Mouse (Mus musculus) erythroblast, embryonic 14.5 days (primary cell): ENCODE measurements at regions not wholly inside any gene's neighbourhood (a gene's known extent, or its start where the extent isn't known, plus 50 kb on each side); places are given as distances from the start of the nearest gene placed in this dataset.

ENCODE experiments used
- H3K27me3 ChIP-seq: 2 replicates; pipeline ENCODE4 v1.6.1; 2012; ENCODE audit warnings: inconsistent platforms; ENCODE audit not compliant: control insufficient read depth
- H3K36me3 ChIP-seq: 2 replicates; pipeline ENCODE4 v1.6.1; 2012; ENCODE audit warnings: mild to moderate bottlenecking, inconsistent platforms; ENCODE audit not compliant: control insufficient read depth
- H3K4me1 ChIP-seq: 2 replicates; pipeline ENCODE4 v1.6.1; 2012; ENCODE audit warnings: inconsistent platforms; ENCODE audit not compliant: control insufficient read depth
- H3K4me3 ChIP-seq: replicated peaks from 2 replicates; pipeline ENCODE3; 2012; ENCODE audit warnings: moderate library complexity, mild to moderate bottlenecking, inconsistent platforms
- H3K9me3 ChIP-seq: 2 replicates; pipeline ENCODE4 v1.6.1; 2012; ENCODE audit warnings: low read length, inconsistent platforms, mixed read lengths; ENCODE audit not compliant: control insufficient read depth
- GATA1 ChIP-seq: IDR thresholded peaks from 2 replicates; pipeline ENCODE4 v1.6.1; 2012; ENCODE audit warnings: low read length, inconsistent platforms, mixed read lengths
- TAL1 ChIP-seq: IDR thresholded peaks from 3 replicates; pipeline ENCODE4 v1.6.1; 2012; ENCODE audit warnings: low read length, inconsistent platforms, mixed read lengths

DNA sequence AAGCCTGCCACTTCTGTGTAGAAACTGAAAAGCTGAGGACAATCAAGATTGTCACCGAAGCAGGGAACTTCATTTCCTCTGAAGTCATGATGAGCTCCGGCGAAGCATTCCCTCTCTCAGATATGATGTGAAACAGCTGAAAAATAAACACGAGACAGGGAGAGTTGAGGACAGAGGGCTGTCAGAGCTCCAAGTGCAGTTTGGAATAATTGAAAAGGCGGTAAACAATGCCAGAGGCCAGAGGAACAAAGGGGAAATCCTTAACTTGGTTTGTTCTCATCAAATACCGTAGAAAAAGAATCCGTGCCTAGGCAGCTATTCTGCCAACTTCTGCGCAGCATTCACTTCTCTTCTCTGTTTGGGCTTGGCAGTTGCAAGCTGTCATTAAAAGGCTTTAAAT is 102.4 kb upstream of the Rmdn2 start:
- TF ChIP-seq GATA1 = no peak
- TF ChIP-seq TAL1 = no peak
- H3K36me3 ChIP-seq = no peaks in the 10 kb centered on the region
- no peaks in the 10 kb centered on the region for H3K27me3 ChIP-seq
- H3K4me3 ChIP-seq = no peak overlapping the region
- no peaks in the 10 kb centered on the region for H3K4me1 ChIP-seq
- no peaks in the 10 kb centered on the region for H3K9me3 ChIP-seq

DNA sequence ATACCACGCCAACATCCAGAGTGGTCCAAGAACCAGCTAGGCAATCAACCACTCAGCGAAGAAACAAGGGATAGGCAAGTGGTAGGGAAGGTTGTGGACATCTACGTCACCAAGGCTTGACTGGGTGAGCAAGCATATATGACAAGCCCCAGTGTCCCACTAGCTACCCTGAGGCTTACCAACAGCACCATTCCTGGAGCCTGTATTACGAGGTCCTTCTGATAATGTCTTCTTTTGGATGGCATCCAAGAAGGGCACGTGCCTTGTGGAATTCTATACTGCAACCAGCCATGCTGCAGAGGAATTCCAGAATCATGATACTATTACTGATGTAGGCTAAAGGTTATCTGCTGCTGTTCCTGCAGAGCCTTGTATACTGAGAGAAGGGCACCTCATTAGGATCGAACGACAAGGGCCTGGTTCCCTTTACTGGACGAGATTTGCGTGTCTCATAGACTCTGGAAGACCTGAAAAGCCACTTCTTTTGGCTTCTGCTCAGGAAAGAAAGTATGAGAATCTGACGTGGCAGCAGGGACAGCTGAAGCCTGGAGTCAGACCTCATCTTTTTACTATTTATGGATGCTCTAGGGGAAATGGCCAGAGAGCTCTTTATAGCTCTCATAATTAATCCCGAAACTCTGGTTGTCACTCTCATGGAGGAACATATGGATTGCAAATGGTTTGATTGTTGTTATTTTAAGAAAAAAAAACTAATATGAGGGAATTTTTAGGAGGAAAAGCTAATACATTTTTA is 101.5 kb upstream of the Rmdn2 start:
- Histone ChIP-seq H3K4me3 (no peak overlapping the region), H3K9me3 (no peaks in the 10 kb centered on the region), H3K27me3 (no peaks in the 10 kb centered on the region), H3K36me3 (no peaks in the 10 kb centered on the region), H3K4me1 (no peaks in the 10 kb centered on the region)
- TF ChIP-seq TAL1 (no peak), GATA1 (no peak)

DNA sequence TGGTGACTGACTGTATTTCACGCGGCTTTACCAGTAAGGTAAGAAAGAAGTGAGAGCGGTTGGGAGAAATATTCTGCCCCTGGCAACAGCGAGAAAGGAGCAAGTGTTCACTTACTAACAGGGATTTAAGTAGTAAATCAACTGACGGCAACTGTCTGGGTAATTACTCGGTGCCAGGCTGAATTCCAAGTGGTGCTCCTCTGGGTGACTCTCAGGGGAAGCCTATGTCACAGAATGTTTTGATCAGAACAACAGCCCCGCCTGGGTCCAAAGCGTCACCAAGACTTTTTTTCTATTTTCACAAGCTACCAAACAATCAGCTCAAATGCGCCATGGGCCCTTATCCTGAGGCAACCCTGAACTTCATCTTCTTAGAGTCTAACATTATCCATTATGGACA is 100.4 kb upstream of the Rmdn2 start:
- H3K27me3 ChIP-seq = no peaks in the 10 kb centered on the region
- TF ChIP-seq GATA1 (no peak), TAL1 (no peak)
- H3K36me3 ChIP-seq = no peaks in the 10 kb centered on the region
- H3K4me3 ChIP-seq = no peak overlapping the region
- H3K9me3 ChIP-seq = no peaks in the 10 kb centered on the region
- H3K4me1 ChIP-seq = no peaks in the 10 kb centered on the region

DNA sequence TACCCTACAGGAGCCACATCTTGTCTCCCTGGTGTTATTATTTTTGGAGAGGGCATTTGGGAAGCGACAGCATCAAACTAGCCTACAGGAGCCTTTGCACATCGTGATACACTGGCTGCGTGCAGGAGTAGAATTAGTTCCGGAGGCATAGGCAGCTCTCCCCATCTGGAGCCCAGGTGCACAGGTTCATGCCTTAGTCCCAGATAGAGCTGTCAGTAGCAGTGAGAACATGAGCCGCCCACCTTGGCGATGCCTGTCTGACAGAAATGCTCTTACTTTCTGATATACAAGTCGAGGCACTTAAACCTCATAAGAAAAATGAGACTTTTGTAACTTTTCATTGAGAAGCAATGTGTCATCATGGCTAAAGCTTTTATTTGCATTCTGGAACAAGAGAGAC is 97.6 kb upstream of the Rmdn2 start:
- H3K27me3 ChIP-seq = no peaks in the 10 kb centered on the region
- no peak for TF ChIP-seq TAL1
- no peak overlapping the region for H3K4me3 ChIP-seq
- H3K36me3 ChIP-seq = no peaks in the 10 kb centered on the region
- H3K4me1 ChIP-seq = peaks cover 12% of the 10 kb centered on the region
- H3K9me3 ChIP-seq = no peaks in the 10 kb centered on the region

DNA sequence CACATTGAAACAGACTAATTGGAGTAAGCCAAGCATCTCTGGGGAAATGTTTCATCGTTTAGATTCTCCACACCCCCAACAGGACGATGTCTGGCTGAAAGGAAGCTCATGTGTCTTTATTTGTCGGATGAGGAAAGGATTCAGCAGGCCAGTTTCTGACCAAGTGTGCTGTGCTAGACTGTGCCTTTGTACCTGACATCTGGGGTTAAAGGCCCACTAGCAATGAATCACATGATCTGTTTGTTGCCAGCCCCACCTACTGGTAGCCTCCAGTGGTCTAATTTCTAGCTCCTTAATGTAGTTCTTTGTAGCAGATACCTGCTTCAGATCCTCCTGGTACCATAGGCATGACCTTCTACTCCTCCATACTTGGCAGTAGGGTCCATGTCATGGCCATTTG is 93.5 kb upstream of the Rmdn2 start:
- TF ChIP-seq TAL1 (no peak), GATA1 (no peak)
- no peaks in the 10 kb centered on the region for H3K9me3 ChIP-seq
- H3K4me1 ChIP-seq = peaks cover 15% of the 10 kb centered on the region
- H3K27me3 ChIP-seq = no peaks in the 10 kb centered on the region
- no peak overlapping the region for H3K4me3 ChIP-seq
- no peaks in the 10 kb centered on the region for H3K36me3 ChIP-seq

DNA sequence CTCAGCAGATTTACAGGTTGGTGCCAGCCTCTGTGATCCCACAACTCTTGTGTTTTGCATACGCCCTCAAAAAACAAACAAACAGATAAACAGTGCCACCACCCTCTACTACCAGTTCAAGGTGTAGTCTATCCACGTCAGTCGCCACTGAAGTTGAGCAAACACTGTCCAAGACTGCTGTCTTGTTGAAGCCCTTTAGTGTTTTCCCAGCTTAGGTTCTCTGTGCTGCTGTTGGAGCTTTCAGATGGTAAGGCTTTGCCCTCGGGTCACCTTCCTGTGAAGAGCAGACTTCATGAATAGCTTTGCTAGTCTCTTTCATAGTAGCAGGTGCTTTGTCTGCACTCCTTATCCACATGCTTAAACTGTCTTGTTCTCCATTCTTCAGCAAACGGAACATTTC is 93.0 kb upstream of the Rmdn2 start:
- TF ChIP-seq TAL1 (no peak), GATA1 (no peak)
- no peaks in the 10 kb centered on the region for H3K9me3 ChIP-seq
- no peaks in the 10 kb centered on the region for H3K27me3 ChIP-seq
- H3K4me1 ChIP-seq = peaks cover 15% of the 10 kb centered on the region
- no peak overlapping the region for H3K4me3 ChIP-seq
- H3K36me3 ChIP-seq = no peaks in the 10 kb centered on the region

DNA sequence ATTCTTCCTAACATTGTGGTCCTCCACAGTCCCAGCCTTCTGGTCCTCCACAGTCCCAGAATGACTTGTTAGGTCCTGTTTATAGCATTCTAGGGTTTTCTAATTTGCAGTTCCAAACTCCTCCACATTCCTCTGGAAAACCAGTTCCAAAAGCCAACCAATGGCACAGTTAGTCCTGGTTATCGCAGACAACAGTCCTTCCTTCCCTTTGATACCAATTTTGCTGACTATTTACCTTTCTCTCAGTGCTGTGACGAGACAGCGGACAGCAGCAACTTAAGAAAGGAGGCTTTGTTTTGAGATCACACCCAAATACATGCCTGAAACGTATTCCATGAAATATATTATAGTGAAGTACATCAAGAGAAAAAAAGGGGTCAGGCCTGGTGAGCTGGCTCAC is 92.3 kb upstream of the Rmdn2 start:
- H3K4me1 ChIP-seq = peaks cover 15% of the 10 kb centered on the region
- peak; percentile 51 for TF ChIP-seq TAL1
- TF ChIP-seq GATA1 = peak; percentile 32; the same call in 1 of the 2 replicates
- H3K36me3 ChIP-seq = no peaks in the 10 kb centered on the region
- no peaks in the 10 kb centered on the region for H3K9me3 ChIP-seq
- no peaks in the 10 kb centered on the region for H3K27me3 ChIP-seq
- H3K4me3 ChIP-seq = no peak overlapping the region

DNA sequence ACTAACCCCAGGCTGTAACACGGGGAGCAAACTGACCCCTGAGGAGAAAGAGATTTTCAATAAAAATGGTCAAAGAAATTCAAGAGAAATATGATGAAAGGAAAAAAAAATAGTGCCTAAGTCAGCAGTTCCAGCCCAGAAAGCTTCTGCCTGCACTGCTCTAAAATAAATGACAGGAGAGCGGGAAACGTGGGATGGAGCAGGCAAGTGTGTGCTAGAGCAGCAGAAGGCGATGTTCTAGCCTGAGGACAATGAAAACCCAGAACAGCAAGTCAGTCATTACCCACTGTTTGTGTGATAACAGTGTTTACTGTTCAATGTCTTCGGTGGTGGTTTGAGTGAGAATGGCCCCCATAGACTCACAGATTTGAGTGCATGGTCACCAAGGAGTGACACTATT is 91.4 kb upstream of the Rmdn2 start:
- no peaks in the 10 kb centered on the region for H3K27me3 ChIP-seq
- no peak for TF ChIP-seq GATA1
- TF ChIP-seq TAL1 = no peak
- no peaks in the 10 kb centered on the region for H3K36me3 ChIP-seq
- peaks cover 15% of the 10 kb centered on the region for H3K4me1 ChIP-seq
- no peak overlapping the region for H3K4me3 ChIP-seq
- H3K9me3 ChIP-seq = no peaks in the 10 kb centered on the region

DNA sequence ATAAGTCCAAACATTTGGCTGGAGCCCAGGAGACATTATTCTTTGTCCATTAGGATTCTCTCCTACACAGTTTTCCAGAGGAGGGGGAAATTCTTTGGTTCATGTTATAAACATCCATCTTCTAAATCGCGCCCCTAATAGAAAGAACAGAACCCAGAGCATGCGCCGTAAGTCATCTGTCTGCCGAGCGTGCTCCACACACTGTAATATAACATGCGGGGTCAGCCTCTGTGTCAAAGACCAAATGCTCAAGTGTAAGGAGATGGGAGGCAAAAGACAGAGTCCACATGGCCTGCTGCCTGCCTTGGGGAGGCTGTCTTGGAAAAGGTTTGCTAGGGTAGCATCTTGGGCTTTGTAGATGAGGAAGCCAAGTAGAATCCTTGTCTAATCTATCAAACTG is 90.0 kb upstream of the Rmdn2 start:
- Histone ChIP-seq H3K36me3 (no peaks in the 10 kb centered on the region), H3K4me1 (peaks cover 15% of the 10 kb centered on the region), H3K9me3 (no peaks in the 10 kb centered on the region), H3K27me3 (no peaks in the 10 kb centered on the region), H3K4me3 (no peak overlapping the region)
- no peak for TF ChIP-seq TAL1
- TF ChIP-seq GATA1 = no peak

DNA sequence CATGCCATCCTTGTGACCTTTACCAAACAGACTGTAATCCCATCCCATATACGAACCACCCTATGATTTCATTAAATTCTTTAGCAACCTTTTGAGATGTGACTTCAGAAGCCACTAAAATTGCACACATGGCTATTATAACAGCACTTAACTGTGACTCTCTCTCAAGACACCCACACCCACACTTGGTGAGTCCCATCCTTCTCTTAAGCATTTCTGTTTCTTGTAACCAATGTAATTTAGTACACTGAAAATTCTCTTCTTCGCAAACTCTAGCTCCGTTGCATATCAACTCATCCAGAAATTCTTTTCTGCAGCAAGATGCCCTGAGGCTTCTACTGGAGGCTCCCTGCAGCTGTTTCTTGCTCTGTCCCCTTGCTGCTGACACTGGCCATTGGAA is 88.4 kb upstream of the Rmdn2 start:
- Histone ChIP-seq H3K4me3 (no peak overlapping the region), H3K36me3 (no peaks in the 10 kb centered on the region), H3K27me3 (no peaks in the 10 kb centered on the region), H3K4me1 (peaks cover 11% of the 10 kb centered on the region), H3K9me3 (no peaks in the 10 kb centered on the region)
- TF ChIP-seq GATA1 (no peak), TAL1 (no peak)
